Mouse (Mus musculus) gonadal fat pad, adult 2 months (tissue): ENCODE results near the gene Ube2k. TPM values are rescaled to one million over a fixed set of nuclear protein-coding genes. Genes with fewer than 3 reads are reported as not detected.

Experiments
- DNase-seq: peaks from one replicate; pipeline ENCODE4 v3.0.0-alpha.2; 2012; ENCODE audit warnings: low read depth
- polyA plus RNA-seq: library from polyadenylated mRNA; depleted of rRNA; stranded (reverse); fragments of >200 nt; gene quantifications from 2 replicates; pipeline ENCODE4 v1.2.3, GENCODE M21; 2012

Ube2k gene
- polyA plus RNA-seq, 1 experiment, result 21.0 TPM

DNA sequence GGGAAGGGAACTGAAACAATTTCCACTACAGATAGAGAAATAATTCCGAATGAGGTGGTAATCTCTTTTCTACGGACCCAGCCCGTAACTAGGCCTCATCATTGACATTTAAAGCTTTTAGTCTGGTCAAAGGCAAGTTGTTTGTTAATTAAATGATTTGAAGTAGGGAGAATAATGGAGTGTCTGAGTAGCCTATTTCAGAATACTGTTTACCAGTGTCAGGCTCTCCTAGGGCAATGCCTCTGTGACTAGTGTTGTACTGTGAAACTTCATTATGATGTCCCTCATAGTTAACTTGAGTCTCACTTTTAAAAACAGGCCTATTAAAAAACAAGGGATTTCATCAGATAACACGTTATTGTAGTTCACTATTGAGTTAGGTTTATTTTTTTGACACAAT, 1.1 kb downstream of the Ube2k start:
- DNase-seq, result no peak

DNA sequence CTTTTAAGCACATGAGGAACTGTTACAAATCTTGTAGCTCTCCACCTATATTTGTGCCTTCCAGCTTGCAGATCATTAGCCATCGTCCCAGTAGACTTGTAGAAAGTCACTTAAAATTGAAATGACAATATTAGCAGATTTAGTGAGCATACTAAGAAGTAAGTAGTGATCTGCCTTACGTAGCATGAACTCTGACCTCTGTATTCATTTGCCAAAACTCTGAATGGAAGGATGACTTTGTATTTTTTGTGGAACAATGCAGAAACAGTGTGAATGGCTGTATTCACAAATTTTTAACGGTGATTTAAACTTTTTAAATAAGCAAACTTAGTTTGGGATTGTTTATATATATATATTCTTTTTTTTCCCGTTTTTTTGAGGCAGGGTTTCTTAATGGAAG, 1.8 kb downstream of the Ube2k start:
- DNase-seq, result no peak

DNA sequence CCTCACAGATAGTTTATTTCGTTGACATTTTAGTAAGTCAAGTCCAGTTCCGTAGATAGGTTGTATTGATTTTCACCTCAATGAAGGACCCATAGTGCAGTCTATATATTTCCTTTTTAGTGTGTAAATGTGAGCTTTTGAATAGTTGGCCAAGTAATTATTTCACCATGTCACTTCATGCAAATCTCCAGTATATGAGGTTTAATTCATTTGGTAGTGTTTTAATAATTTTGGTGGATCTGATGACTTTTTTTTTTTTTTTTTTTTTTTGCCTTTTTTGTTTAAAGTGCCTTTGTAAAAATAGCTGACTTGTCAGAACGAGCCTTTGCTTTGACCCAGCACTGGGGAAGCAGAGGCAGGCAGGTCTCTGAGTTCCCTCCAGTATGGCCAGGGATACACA, 2.8 kb downstream of the Ube2k start:
- no peak for DNase-seq

DNA sequence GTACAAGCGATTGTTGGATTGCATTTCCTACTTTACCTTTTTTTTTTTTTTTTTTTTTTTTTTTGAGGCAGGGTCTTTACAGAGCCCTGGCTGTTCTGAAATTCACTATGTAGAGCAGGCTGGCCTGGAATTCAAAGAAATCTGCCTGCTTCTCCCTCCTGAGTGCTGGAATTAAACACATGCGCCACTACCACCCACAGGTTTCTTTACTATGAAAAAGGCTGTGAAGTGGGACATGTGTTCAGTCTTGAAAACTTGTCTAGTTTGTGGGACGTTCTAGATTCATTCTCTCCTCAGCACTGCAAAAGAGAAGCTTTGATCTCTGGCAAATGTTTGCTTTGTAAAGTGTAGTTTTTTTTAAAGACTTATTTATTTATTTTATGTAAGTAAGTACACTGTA, 4.9 kb downstream of the Ube2k start:
- no peak for DNase-seq

DNA sequence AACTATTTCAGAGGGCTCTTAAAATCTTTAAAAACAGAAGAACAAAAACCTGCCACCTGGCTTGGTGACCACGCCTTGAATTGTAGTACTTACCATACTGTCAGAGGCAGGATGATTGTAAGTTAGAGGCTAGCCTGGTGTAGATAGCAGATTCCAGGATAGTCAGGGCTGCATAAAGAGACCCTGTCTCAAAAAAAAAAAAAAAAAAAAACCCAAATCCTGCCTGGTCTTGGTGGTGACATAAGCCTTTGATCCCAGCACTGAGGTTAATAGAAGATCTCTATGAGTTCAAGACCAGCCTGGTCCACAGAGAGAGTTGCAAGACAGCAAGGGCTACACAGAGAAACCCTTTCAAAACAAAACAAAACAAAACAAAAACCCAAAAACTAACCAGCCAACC, 6.5 kb downstream of the Ube2k start:
- DNase-seq, result no peak

DNA sequence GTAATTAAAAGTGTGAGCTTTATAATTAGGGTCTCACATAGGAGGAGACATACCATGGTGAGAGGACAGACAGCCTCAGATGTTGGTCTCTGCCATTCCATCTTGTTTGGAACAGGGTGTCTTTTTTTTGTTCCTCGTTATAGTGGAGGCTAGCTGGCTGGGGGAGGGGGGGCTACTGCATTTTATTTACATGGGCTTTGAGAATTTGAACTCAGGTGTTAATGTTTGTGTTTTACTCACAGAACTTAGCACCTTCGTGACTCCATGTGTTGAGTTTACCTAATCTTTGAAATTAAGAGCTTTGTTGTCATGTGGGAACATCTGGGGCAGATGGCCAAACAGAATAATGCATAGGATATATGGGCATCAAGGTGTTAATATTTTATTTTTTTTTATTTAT, 7.6 kb downstream of the Ube2k start:
- no peak for DNase-seq

DNA sequence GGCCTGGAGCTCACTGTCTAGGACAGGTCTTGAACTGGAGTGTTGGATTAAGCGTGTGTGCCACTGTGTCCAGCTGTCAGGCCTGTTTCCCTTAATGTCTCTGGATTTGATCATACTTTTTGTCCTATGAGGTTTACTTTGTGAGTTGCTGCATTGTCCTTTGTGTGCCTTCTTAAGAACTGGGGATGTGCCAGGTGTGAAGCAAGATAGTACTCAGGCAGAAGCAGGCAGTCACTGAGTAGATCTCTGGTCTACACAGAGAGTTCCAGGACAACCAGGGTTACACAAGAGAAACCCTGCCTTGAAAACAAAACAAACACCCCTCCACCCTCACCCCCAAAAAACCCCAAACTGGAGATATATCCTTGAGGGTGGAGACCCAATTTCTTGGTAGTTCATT, 12.6 kb downstream of the Ube2k start:
- DNase-seq, result peak; percentile 82

DNA sequence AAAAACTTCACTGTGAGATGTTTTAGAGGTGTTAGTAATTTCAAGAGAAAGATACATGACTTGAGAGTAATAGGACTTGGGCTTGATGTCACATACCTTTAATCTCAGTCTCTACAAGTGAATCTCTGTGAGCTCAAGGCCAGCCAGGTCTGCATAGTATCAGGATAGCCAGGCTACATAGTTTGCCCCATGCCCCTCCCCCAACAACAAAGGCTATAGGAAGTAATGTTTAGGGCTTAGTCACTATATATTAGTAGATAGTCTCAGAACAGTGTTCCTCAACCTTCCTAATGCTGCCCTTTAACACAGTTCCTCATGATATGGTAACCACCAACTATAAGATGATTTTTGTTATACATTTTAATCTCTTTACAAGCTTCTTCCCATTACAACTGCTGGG, 20.1 kb downstream of the Ube2k start:
- no peak for DNase-seq

DNA sequence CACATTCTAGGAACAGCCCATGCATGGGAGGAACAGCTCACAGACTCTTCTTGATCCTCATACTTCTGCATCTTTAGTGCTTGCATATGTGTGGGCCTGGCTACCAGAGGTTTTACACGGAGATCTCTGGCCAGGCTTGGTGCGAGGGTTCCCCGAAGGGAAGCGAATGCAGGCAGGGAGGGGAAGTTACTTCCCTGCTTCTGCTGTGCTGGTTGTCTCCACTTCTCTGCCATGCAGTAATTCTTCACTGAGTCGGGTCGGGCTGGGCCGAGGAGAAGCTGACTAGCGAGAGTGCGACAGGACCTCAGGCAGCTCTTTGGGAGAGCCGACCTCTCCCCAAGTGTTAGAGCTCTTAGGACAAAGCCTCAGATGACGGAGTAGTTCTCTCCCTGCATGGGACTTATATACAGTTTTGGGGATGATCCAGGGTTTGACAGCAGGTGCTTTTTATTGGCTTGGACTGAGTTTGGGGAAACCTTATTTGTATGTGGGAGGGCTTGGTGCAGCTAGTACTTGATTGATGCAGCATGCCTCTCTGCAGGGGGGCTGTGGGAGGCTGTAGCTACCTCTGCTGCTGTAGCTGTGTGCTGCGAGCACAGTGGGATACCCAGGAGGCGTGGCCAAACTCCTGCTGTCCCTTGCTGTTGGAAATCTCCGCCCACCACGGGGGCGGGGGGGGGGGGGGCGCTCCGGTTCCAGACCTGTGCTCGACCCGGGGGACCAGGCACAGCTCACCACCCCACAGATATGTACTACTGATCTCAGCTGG, 24.3 kb downstream of the Ube2k start:
- DNase-seq, result no peak

DNA sequence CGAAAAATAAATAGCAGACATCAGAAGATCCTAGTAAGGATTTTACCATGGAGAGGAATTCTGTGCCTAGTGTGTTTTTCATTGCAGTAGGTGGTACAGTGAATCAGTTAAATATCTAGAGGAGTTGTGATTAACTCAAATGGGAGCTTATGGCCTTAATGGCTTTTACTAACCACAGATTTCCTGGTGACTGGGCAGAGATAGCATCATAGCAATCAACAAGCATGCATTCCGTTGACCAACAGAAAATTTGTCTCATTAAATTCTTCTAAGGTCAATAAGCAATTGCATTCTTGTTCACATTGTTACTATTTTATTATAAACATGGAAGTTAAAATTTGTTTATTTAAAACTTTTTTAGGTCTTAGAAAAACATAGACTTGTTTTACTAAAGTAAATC, 28.5 kb downstream of the Ube2k start:
- DNase-seq, result no peak

DNA sequence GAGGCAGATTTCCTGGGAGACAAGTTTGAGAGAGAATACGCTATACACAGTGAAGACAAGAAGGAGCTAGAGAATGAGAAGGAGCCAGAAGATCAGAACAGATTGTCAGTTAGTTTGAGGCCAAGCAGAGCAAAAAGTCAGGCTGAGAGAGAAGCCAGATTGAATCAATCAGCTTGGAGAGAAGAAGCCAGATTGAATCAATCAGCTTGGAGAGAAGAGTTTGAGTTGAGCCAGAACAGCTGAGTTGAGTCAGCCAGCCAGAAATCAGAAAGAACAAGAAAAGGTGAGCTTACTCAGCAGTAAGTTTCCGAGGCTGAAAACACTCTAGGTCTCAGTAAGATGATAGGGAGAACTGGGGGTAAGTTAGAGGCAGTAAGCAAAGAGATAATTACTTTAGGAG, 37.8 kb downstream of the Ube2k start:
- DNase-seq, result no peak

DNA sequence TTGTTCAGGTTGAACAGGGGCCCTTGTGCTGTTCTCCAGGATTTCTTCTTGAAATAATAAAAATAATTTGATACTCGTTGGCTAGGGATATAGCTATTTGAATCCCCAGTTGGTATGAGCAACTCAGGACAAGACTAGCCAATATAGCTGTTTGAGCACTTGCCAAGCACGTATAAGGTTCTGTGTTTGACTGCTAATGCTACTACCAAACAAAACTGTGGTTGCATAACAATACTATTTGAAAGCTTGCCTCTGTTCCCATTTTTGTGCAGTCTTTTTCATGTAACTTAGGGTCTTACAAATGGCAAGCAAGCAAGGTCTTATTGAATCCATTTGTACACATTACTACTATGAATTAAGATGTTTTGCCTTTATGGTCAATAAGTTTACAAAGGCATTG, 38.9 kb downstream of the Ube2k start:
- DNase-seq, result no peak

DNA sequence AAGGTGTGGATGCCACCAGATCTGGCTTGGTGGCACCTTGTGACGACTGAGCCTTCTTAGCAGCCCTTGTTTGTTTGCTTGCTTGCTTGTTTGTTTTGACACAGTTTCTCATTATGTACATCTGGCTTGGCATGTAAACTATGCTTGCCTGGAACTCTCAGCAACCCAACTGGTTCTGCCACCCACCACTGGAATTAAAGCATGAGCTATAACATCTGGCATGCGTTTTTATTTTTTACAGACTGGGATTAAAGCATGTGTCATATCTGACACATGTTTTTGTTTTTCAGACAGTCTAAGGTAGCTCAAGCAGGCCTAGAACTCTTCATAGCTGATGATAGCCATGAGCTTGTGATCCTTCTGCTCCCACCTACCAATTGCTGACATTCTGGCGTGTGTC, 41.5 kb downstream of the Ube2k start:
- peak; percentile 61 for DNase-seq

DNA sequence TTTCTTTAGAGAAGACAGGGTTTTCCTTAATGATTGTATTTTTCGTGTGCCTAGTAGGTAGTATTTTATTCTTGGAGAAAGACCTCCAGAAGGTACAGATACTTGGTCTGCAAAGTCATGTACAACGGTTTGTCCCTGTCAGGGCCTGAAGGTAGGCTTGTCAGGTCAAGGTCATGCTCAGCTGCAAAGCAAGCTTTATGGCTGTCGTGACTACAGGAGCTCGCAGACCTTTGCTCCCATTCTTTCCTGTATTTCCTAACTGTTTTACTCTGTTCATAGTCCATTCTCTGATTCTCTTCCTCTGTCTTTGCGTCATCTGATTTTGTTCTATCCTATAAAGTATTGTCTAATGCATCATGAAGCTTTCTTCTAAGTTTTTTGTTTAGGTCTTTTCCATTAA, 49.3 kb downstream of the Ube2k start:
- DNase-seq, result no peak

DNA sequence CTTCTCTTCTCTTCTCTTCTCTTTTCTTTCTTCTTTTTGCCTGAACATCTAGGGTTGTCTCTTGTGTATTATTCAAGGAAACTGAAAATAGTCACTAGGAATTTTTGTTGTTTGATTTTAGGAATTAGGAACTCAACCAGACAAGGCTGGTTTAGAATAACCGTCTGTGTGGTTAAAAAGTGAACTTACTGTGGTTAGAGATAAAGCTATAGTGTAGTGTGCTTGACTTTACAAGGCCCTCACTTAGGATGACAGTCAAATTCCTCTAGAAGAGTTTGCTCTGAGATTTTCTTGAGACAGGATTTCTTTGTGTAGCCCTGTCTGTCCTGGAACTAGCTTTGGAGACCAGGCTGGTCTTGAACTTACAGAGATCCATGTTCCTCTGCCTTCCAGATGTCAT, 53.2 kb downstream of the Ube2k start:
- no peak for DNase-seq

DNA sequence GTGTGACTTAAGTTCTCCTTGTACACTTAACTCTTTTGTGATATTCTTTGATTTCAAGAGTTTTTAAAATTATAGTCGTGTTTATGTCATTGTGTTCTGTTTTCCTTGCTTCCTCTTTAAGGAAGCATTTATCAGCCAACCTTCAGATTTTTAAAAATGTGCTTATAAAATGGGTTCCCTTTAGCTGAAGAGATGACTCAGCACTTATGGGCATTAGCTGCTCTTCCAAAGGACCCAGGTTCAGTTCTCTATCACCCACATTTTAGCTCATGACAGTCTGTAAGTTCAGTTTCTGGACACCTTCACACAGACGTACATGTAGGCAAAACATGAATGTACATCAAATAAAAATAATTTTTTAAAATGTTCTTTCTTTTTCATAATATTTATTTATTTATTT, 55.4 kb downstream of the Ube2k start:
- DNase-seq, result no peak

DNA sequence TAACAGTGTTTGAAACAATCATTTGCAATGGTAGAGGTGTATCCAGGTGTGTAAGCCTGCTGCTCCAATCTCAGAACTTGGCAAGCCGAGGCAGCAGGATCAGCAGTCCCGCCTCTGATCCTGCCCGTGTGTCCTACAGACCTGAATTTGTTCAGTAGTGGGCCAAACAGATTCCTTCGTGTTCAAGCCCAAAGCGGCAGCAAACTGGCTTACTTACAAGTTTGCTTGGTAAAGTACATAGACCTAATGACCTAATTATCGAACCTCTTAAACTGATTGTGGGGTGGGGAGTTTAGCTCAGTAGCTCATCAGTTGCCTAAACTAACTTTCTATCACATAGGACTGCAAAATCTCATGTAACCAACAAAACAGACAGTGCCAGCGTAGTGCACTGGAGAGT, 62.6 kb downstream of the Ube2k start:
- DNase-seq, result no peak

DNA sequence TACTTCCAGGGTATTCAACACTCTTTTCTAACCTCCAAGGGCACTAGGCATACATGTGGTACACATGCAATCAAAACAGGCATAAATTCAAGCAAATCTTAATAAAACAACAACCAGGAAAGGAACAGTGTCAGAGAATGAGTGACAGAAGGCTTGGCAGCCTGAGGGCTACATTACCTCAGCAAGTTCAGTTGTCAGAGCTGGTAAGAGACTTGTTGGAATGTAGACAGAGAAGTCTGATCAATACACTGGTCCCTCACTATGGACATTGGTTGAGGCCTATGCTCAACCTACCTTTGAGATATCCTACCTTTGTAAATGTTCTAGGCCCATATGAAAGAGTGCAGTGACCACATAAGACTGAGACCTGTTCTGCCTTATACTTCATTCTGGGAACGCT, 69.8 kb downstream of the Ube2k start:
- DNase-seq, result no peak

DNA sequence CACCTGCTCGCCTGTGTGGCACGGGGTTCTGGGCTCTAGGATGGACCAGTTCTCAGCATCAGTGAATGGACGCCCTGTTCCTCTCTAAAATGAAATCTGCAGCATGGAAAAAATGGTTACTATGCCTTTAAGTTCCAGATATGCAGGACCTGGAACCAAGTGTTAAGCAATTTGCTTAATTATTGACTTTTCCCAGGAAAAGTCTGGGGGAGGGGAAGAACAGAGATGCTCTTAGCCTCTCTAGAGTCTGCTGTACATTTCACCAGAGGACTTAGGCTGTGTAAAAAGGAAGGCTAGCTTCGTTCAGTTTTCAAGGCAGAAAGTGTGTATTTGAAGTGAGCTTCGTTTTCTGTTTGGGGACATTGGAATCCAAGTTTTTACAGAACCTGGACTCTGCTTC, 72.7 kb downstream of the Ube2k start:
- DNase-seq, result no peak

DNA sequence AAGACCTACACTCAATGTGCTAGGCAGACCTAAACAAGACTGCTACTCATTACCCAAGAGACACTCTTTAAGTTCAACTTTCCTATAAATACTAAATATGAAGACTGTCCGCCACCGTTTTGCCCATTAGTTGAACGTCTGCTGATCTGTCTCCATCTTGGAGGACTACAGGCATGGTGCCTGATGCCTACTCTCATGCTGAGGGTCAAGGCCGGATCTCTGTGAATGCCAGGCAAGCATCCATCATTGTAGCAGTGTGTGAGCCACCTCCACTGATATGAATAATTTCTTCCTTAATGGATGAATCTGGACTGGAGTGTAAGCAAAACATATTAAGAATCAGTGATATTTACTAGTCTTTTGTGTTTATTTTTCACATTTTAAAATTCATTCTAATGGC, 73.5 kb downstream of the Ube2k start:
- DNase-seq, result no peak

DNA sequence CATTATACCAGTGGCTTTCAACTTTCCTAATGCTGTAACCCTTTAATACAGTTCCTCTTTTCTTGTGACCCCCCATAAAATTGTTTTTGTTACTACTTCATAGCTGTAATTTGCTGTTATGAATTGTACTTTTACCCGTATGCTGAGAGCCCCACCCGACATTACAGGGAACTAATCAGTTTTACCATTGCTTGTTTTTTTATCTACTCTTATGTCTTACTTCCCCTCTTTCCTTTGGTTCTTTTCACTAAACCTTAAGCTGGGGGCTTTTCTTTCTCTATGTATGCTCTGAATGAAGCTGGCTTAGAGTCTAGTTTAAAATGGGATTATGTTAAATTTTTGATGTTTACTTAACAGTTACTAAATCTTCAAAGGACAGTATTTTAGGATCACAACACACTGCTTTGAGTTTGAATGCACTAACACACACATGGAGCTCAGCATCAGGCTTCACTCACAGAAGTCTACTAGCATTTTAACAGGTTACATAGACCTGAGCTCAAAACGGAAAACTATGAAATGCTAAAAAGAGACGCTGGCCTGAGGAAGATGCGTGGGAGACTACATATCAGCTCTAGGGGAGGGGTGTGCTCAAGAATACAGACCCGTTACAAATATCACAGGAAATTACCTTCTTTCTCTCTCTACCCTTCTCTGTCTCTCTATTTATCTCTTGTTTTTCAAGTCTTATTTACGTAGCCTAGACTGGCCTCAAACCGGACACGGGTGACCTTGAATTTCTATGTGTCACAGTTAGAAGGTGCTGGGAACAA, 76.3 kb downstream of the Ube2k start:
- no peak for DNase-seq

DNA sequence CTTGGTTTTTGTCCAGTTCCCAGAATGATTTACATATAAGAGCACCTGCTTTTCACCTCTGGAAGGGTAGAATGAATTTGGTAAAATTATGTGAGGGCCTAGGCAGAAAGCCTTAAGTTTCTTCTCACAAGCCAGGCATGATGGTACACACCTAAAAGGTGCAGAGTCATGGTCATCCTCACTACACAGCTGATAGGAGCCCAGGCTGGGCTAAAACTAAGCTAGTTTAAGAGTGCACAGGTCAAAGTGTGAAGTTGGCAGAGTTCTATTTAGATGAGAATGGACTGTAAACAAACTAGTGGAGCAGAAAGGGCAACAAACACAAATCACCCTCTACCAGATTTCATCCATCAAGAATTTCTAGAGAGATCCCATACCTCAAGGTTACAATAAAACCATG, 87.3 kb downstream of the Ube2k start:
- DNase-seq, result no peak

DNA sequence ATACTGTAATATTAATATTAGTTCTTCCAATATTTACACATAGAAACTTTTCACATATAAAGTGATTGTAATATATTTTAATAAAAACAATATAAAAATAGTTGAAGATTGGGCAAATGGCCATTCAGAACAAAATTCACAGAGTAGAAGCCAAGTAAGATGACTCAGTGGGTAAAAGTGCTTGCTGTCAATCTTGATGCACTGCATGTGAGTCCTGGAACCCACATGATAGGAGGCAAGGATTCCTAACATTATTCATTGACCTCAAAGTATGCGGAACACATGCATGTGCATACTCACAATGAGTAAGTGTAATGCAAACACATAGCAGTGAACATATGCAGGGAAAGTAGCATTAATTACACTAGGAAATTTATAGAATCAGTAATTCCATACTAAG, 101.9 kb downstream of the Ube2k start:
- no peak for DNase-seq
